Mouse (Mus musculus): ENCODE measurements at regions not wholly inside any gene's neighbourhood (a gene's known extent, or its start where the extent isn't known, plus 50 kb on each side); places are given as distances from the start of the nearest gene placed in this dataset.

DNA sequence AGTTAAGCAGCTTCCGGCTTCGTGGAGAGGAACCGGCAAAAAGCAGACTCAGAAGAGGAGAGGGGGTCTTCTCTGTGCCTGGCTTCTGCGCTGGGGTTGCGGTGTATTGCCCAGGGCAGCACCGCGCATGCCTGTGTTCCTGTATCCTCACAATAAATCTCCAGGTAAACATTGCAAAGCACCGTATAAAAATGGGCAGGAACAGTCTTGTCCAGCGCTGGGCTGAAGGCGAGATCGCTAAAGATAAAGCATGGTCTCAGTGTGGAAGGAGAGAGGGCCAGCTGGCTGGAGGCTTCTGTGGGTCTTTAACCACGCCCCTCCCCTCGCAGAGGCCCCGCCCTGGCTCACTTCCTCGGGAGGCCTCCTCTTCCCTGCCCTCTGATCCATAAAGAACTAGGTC lies 269.1 kb downstream of the Zfp704 start:
- peak overlapping the region; percentile 29 for H3K4me3 ChIP-seq (ENCODE audit: low read depth, low read length)
- H3K4me1 ChIP-seq (replicated peaks; ENCODE audit: control insufficient read depth, insufficient read depth, low read length): 0 out of 2 replicates have a peak, but pooled peaks cover 3% of the 10 kb centered on the region
- H3K27ac ChIP-seq (ENCODE audit: low read depth, low read length): no peak overlapping the region
- no peaks in the 10 kb centered on the region for H3K27me3 ChIP-seq (ENCODE audit: control insufficient read depth, insufficient read depth, low read length)
- peak; percentile 72 for DNase-seq (ENCODE audit: low spot score)
- H3K36me3 ChIP-seq (ENCODE audit: control insufficient read depth, insufficient read depth, low read length): no peaks in the 10 kb centered on the region
- H3K4me2 ChIP-seq (replicated peaks; ENCODE audit: low read depth, low read length): peak overlapping the region; percentile 47
- WGBS: 2% methylated on average over 15 of the region's 15 CpGs
- peak; percentile 83 for ATAC-seq (ENCODE audit: low FRiP score)
- no peak overlapping the region for H3K9ac ChIP-seq (ENCODE audit: low read depth, low read length)
- H3K9me3 ChIP-seq (ENCODE audit: control insufficient read depth, low read length): no peaks in the 10 kb centered on the region

GRCm38 (mm10) chr3:9340344-9340743 lies 269.5 kb downstream of the Zfp704 start:
- H3K9me3 ChIP-seq (ENCODE audit: control insufficient read depth, low read length): no peaks in the 10 kb centered on the region
- DNase-seq (ENCODE audit: low spot score): no peak
- no peaks in the 10 kb centered on the region for H3K27me3 ChIP-seq (ENCODE audit: control insufficient read depth, insufficient read depth, low read length)
- H3K9ac ChIP-seq (ENCODE audit: low read depth, low read length): no peak overlapping the region
- H3K27ac ChIP-seq (ENCODE audit: low read depth, low read length): no peak overlapping the region
- H3K4me3 ChIP-seq (ENCODE audit: low read depth, low read length): no peak overlapping the region
- 43% methylated on average over 4 of the region's 4 CpGs for WGBS
- H3K4me2 ChIP-seq (replicated peaks; ENCODE audit: low read depth, low read length): peak overlapping the region; percentile 47
- H3K4me1 ChIP-seq (replicated peaks; ENCODE audit: control insufficient read depth, insufficient read depth, low read length): 0 out of 2 replicates have a peak, but pooled peaks cover 3% of the 10 kb centered on the region
- H3K36me3 ChIP-seq (ENCODE audit: control insufficient read depth, insufficient read depth, low read length): no peaks in the 10 kb centered on the region
- ATAC-seq (ENCODE audit: low FRiP score): no peak; the same call in 1 of the 2 replicates

- DNase-seq (ENCODE audit: low spot score) (no peak), ATAC-seq (ENCODE audit: low FRiP score) (no peak)
- Histone ChIP-seq H3K9me3 (ENCODE audit: control insufficient read depth, low read length) (no peaks in the 10 kb centered on the region), H3K4me3 (ENCODE audit: low read depth, low read length) (no peak overlapping the region), H3K36me3 (ENCODE audit: control insufficient read depth, insufficient read depth, low read length) (no peaks in the 10 kb centered on the region), H3K27me3 (ENCODE audit: control insufficient read depth, insufficient read depth, low read length) (no peaks in the 10 kb centered on the region), H3K4me1 (replicated peaks; ENCODE audit: control insufficient read depth, insufficient read depth, low read length) (peaks cover 3% of the 10 kb centered on the region; the same call in 1 of the 2 replicates), H3K27ac (ENCODE audit: low read depth, low read length) (no peak overlapping the region), H3K9ac (ENCODE audit: low read depth, low read length) (no peak overlapping the region), H3K4me2 (replicated peaks; ENCODE audit: low read depth, low read length) (no peak overlapping the region)
- WGBS: 67% methylated on average over 4 of the region's 4 CpGs
Measured at GRCm38 (mm10) chr3:9339669-9340068, 270.2 kb downstream of the Zfp704 start.

- WGBS: 33% methylated on average over 4 of the region's 4 CpGs
- no peak overlapping the region for H3K27ac ChIP-seq (ENCODE audit: low read depth, low read length)
- no peaks in the 10 kb centered on the region for H3K9me3 ChIP-seq (ENCODE audit: control insufficient read depth, low read length)
- H3K9ac ChIP-seq (ENCODE audit: low read depth, low read length): no peak overlapping the region
- no peak overlapping the region for H3K4me3 ChIP-seq (ENCODE audit: low read depth, low read length)
- no peak overlapping the region for H3K4me2 ChIP-seq (replicated peaks; ENCODE audit: low read depth, low read length)
- no peaks in the 10 kb centered on the region for H3K27me3 ChIP-seq (ENCODE audit: control insufficient read depth, insufficient read depth, low read length)
- H3K36me3 ChIP-seq (ENCODE audit: control insufficient read depth, insufficient read depth, low read length): no peaks in the 10 kb centered on the region
- DNase-seq (ENCODE audit: low spot score): no peak
- no peak for ATAC-seq (ENCODE audit: low FRiP score)
- no peaks in the 10 kb centered on the region; the same call in 1 of the 2 replicates for H3K4me1 ChIP-seq (replicated peaks; ENCODE audit: control insufficient read depth, insufficient read depth, low read length)
Measured at GRCm38 (mm10) chr3:9335580-9335979, 274.3 kb downstream of the Zfp704 start.

Measured in hindbrain, embryonic 11.5 days (tissue).